Mouse (Mus musculus) regulatory T cell (primary cell): ENCODE measurements around the gene Rsl24d1.
"Not testable (repeated sequence)": the region's sequence is repeated elsewhere in the genome, so short reads cannot be mapped to it uniquely, and the experiment has no call there.

Experiments used
- in situ Hi-C: fragments of 300-600 bp; cut with MboI, MseI; formaldehyde crosslinking; loops from one replicate; pipeline ENCODE4 v1.15.1; 2025; ENCODE audit warnings: high pct_unique_total_duplicates

Rsl24d1 gene

GRCm38 (mm10) chr9:73101536-73101935 is 11.7 kb upstream of the Rsl24d1 start, which contains the start of gene Khdc3:
Gene Khdc3 (plus strand): TSS chr9:73101836.
- in situ Hi-C loops = loop anchor here (5.0 kb wide), 1 partner anchor 134 kb away; no protein-coding TSS in a partner anchor

- in situ Hi-C loops = loop anchor here (5.0 kb wide), 1 partner anchor 135 kb away; no protein-coding TSS in a partner anchor
These were observed 11.0 kb upstream of the Rsl24d1 start, which contains the start of gene Gm20509 for GRCm38 (mm10) chr9:73102181-73102580. Gene Gm20509 (plus strand): TSS chr9:73102470.

GRCm38 (mm10) chr9:73103159-73103879 is 9.9 kb upstream of the Rsl24d1 start:
- in situ Hi-C loops = loop anchor here (5.0 kb wide), 1 partner anchor 136 kb away; no protein-coding TSS in a partner anchor

GRCm38 (mm10) chr9:73103880-73104198 is 9.4 kb upstream of the Rsl24d1 start:
- in situ Hi-C loops = loop anchor here (5.0 kb wide), 1 partner anchor 137 kb away; no protein-coding TSS in a partner anchor

- in situ Hi-C loops = no loop called here
These were observed 8.1 kb upstream of the Rsl24d1 start for GRCm38 (mm10) chr9:73105141-73105540.

GRCm38 (mm10) chr9:73105771-73106170 is 7.5 kb upstream of the Rsl24d1 start:
- in situ Hi-C loops = no loop called here

- in situ Hi-C loops = not testable (repeated sequence)
These were observed 3.5 kb downstream of the Rsl24d1 start for GRCm38 (mm10) chr9:73116704-73117103.

- in situ Hi-C loops = no loop called here
These were observed 4.8 kb downstream of the Rsl24d1 start for GRCm38 (mm10) chr9:73118012-73118411.

GRCm38 (mm10) chr9:73121735-73122134 is 8.5 kb downstream of the Rsl24d1 start:
- in situ Hi-C loops = no loop called here

GRCm38 (mm10) chr9:73125043-73125570 is 11.9 kb downstream of the Rsl24d1 start:
- in situ Hi-C loops = no loop called here

GRCm38 (mm10) chr9:73127457-73127856 is 14.2 kb downstream of the Rsl24d1 start:
- in situ Hi-C loops = no loop called here

- in situ Hi-C loops = no loop called here
These were observed 16.6 kb downstream of the Rsl24d1 start for GRCm38 (mm10) chr9:73129875-73130274.

- in situ Hi-C loops = no loop called here
These were observed 17.3 kb downstream of the Rsl24d1 start for GRCm38 (mm10) chr9:73130529-73130928.

GRCm38 (mm10) chr9:73137341-73137886 is 24.2 kb downstream of the Rsl24d1 start:
- in situ Hi-C loops = no loop called here

- in situ Hi-C loops = loop anchor here (25.0 kb wide), 1 partner anchor 833 kb away; no protein-coding TSS in a partner anchor
These were observed 41.1 kb downstream of the Rsl24d1 start for GRCm38 (mm10) chr9:73154347-73154746.

GRCm38 (mm10) chr9:73157968-73158367 is 44.7 kb downstream of the Rsl24d1 start:
- in situ Hi-C loops = loop anchor here (25.0 kb wide), 1 partner anchor 829 kb away; no protein-coding TSS in a partner anchor

- in situ Hi-C loops = loop anchor here (25.0 kb wide), 1 partner anchor 828 kb away; no protein-coding TSS in a partner anchor
These were observed 46.0 kb downstream of the Rsl24d1 start for GRCm38 (mm10) chr9:73159265-73159664.

GRCm38 (mm10) chr9:73162571-73163333 is 49.5 kb downstream of the Rsl24d1 start:
- in situ Hi-C loops = loop anchor here (25.0 kb wide), 1 partner anchor 825 kb away; no protein-coding TSS in a partner anchor

GRCm38 (mm10) chr9:73165631-73166030 is 52.4 kb downstream of the Rsl24d1 start:
- in situ Hi-C loops = loop anchor here (25.0 kb wide), 1 partner anchor 822 kb away; no protein-coding TSS in a partner anchor
